Mouse (Mus musculus) midbrain, embryonic 15.5 days (tissue): ENCODE results near the gene Dlx3. TPM values are rescaled to one million over a fixed set of nuclear protein-coding genes. Genes with fewer than 3 reads are reported as not detected.

ENCODE experiments used
- ATAC-seq: fragments of 200-750 bp; cut with Nextera tagmentation; replicated peaks from 2 replicates; pipeline ENCODE4 v1.8.0; 2017; ENCODE audit warnings: moderate TSS enrichment
- H3K27ac ChIP-seq: fragments of 300-500 bp; sonication (generic); 2 replicates; pipeline ENCODE4 v1.5.1; 2015; ENCODE audit warnings: mild to moderate bottlenecking, inconsistent platforms
- H3K27me3 ChIP-seq: fragments of 300-500 bp; sonication (generic); replicated peaks from 2 replicates; pipeline ENCODE4 v1.6.1; 2015; ENCODE audit warnings: inconsistent platforms
- H3K36me3 ChIP-seq: fragments of 300-500 bp; sonication (generic); replicated peaks from 2 replicates; pipeline ENCODE4 v1.6.1; 2015; ENCODE audit warnings: inconsistent platforms
- H3K4me1 ChIP-seq: fragments of 300-500 bp; sonication (generic); 2 replicates; pipeline ENCODE4 v1.6.1; 2015; ENCODE audit warnings: inconsistent platforms
- H3K4me2 ChIP-seq: fragments of 300-500 bp; sonication (generic); 2 replicates; pipeline ENCODE4 v1.6.1; 2015; ENCODE audit warnings: inconsistent platforms, mild to moderate bottlenecking, moderate library complexity
- H3K4me3 ChIP-seq: fragments of 300-500 bp; sonication (generic); 2 replicates; pipeline ENCODE4 v1.5.1; 2015; ENCODE audit warnings: mild to moderate bottlenecking, inconsistent platforms
- H3K9ac ChIP-seq: fragments of 300-500 bp; sonication (generic); 2 replicates; pipeline ENCODE4 v1.6.1; 2015; ENCODE audit warnings: mild to moderate bottlenecking, inconsistent platforms
- H3K9me3 ChIP-seq: fragments of 300-500 bp; sonication (generic); 2 replicates; pipeline ENCODE4 v1.6.1; 2016; ENCODE audit warnings: inconsistent platforms
- WGBS: fragments of 180-500 bp; shearing (Covaris S2); methylation state at CpG from one replicate; pipeline ENCODE4 v1.1.7; 2015; ENCODE audit warnings: mixed read lengths; 5-methylcytosine and 5-hydroxymethylcytosine counted together
- polyA plus RNA-seq: library from polyadenylated mRNA; unstranded; fragments of >200 nt; fragmentation: Nextera tagmentation; extraction: Ambion mirVana; gene quantifications from 2 replicates; pipeline ENCODE4 v1.2.1, GENCODE M21; 2015

The Dlx3 gene
- polyA plus RNA-seq, 1 experiment from 2014 or later = 0.17 TPM

GRCm38 (mm10) chr11:95110081-95110480 is 9.8 kb upstream of the Dlx3 start:
- H3K4me1 ChIP-seq = peaks cover 17% of the 10 kb centered on the region
- H3K9ac ChIP-seq = no peak overlapping the region
- H3K36me3 ChIP-seq = no peaks in the 10 kb centered on the region
- H3K27me3 ChIP-seq = no peaks in the 10 kb centered on the region
- H3K9me3 ChIP-seq = no peaks in the 10 kb centered on the region
- WGBS = 91% methylated on average over 7 of the region's 7 CpGs
- H3K4me3 ChIP-seq = no peak overlapping the region
- no peak overlapping the region for H3K4me2 ChIP-seq
- no peak overlapping the region for H3K27ac ChIP-seq
- ATAC-seq = no peak

- Histone ChIP-seq H3K36me3 (no peaks in the 10 kb centered on the region), H3K4me1 (peaks cover 29% of the 10 kb centered on the region), H3K4me2 (no peak overlapping the region), H3K27me3 (peaks cover 39% of the 10 kb centered on the region), H3K9me3 (no peaks in the 10 kb centered on the region), H3K4me3 (no peak overlapping the region), H3K27ac (no peak overlapping the region), H3K9ac (no peak overlapping the region)
- 0% methylated on average over 6 of the region's 6 CpGs for WGBS
- peak; percentile 71 for ATAC-seq
Observed at GRCm38 (mm10) chr11:95117030-95117429, 2.9 kb upstream of the Dlx3 start.

- H3K36me3 ChIP-seq = no peaks in the 10 kb centered on the region
- no peak overlapping the region for H3K4me2 ChIP-seq
- no peak overlapping the region for H3K27ac ChIP-seq
- no peaks in the 10 kb centered on the region for H3K9me3 ChIP-seq
- no peak for ATAC-seq
- H3K9ac ChIP-seq = no peak overlapping the region
- peaks cover 29% of the 10 kb centered on the region for H3K4me1 ChIP-seq
- WGBS = 4% methylated on average over 8 of the region's 8 CpGs
- H3K4me3 ChIP-seq = no peak overlapping the region
- H3K27me3 ChIP-seq = peaks cover 53% of the 10 kb centered on the region
Observed at GRCm38 (mm10) chr11:95118505-95118904, 1.4 kb upstream of the Dlx3 start.

- Histone ChIP-seq H3K9ac (no peak overlapping the region), H3K27ac (no peak overlapping the region), H3K9me3 (no peaks in the 10 kb centered on the region), H3K4me1 (peaks cover 29% of the 10 kb centered on the region), H3K27me3 (peaks cover 75% of the 10 kb centered on the region), H3K4me3 (peak overlapping the region; percentile 39), H3K36me3 (no peaks in the 10 kb centered on the region), H3K4me2 (peak overlapping the region; percentile 72)
- under 1% methylated on average over 21 of the region's 21 CpGs for WGBS
- no peak for ATAC-seq
Observed at GRCm38 (mm10) chr11:95120633-95121020, 708 bp downstream of the Dlx3 start.

GRCm38 (mm10) chr11:95121161-95122099 is 1.5 kb downstream of the Dlx3 start:
- Histone ChIP-seq H3K27ac (no peak overlapping the region), H3K4me2 (peak overlapping the region; percentile 72), H3K9ac (no peak overlapping the region), H3K4me1 (peaks cover 32% of the 10 kb centered on the region), H3K9me3 (no peaks in the 10 kb centered on the region), H3K4me3 (peak overlapping the region; percentile 25), H3K27me3 (peaks cover 77% of the 10 kb centered on the region), H3K36me3 (no peaks in the 10 kb centered on the region)
- ATAC-seq = no peak
- 2% methylated on average over 63 of the region's 63 CpGs for WGBS

GRCm38 (mm10) chr11:95122100-95122489 is 2.2 kb downstream of the Dlx3 start:
- no peak overlapping the region for H3K4me3 ChIP-seq
- H3K4me2 ChIP-seq = no peak overlapping the region
- H3K4me1 ChIP-seq = peaks cover 37% of the 10 kb centered on the region
- no peaks in the 10 kb centered on the region for H3K36me3 ChIP-seq
- peaks cover 76% of the 10 kb centered on the region for H3K27me3 ChIP-seq
- WGBS = 18% methylated on average over 6 of the region's 6 CpGs
- no peak overlapping the region for H3K27ac ChIP-seq
- no peak for ATAC-seq
- no peak overlapping the region for H3K9ac ChIP-seq
- H3K9me3 ChIP-seq = no peaks in the 10 kb centered on the region

GRCm38 (mm10) chr11:95125366-95125948 is 5.5 kb downstream of the Dlx3 start:
- H3K4me3 ChIP-seq = no peak overlapping the region
- WGBS = 33% methylated on average over 7 of the region's 7 CpGs
- no peaks in the 10 kb centered on the region for H3K36me3 ChIP-seq
- no peaks in the 10 kb centered on the region for H3K9me3 ChIP-seq
- peaks cover 51% of the 10 kb centered on the region for H3K27me3 ChIP-seq
- ATAC-seq = no peak
- H3K4me1 ChIP-seq = peaks cover 21% of the 10 kb centered on the region
- no peak overlapping the region for H3K4me2 ChIP-seq
- no peak overlapping the region for H3K27ac ChIP-seq
- no peak overlapping the region for H3K9ac ChIP-seq

- no peaks in the 10 kb centered on the region for H3K36me3 ChIP-seq
- H3K4me2 ChIP-seq = peak overlapping the region; percentile 44
- no peak overlapping the region for H3K27ac ChIP-seq
- peaks cover 48% of the 10 kb centered on the region for H3K27me3 ChIP-seq
- WGBS = 2% methylated on average over 20 of the region's 20 CpGs
- no peaks in the 10 kb centered on the region for H3K9me3 ChIP-seq
- peaks cover 11% of the 10 kb centered on the region for H3K4me1 ChIP-seq
- ATAC-seq = peak; percentile 66; the same call in 1 of the 2 replicates
- H3K9ac ChIP-seq = peak overlapping the region; percentile 5; the same call in 1 of the 2 replicates
- peak overlapping the region; percentile 1; the same call in 1 of the 2 replicates for H3K4me3 ChIP-seq
Observed at GRCm38 (mm10) chr11:95126272-95127245, 6.6 kb downstream of the Dlx3 start.

GRCm38 (mm10) chr11:95128359-95128758 is 8.4 kb downstream of the Dlx3 start:
- Histone ChIP-seq H3K27me3 (peaks cover 31% of the 10 kb centered on the region), H3K27ac (no peak overlapping the region), H3K36me3 (no peaks in the 10 kb centered on the region), H3K4me3 (no peak overlapping the region), H3K4me1 (peaks cover 8% of the 10 kb centered on the region), H3K9ac (no peak overlapping the region), H3K9me3 (no peaks in the 10 kb centered on the region), H3K4me2 (no peak overlapping the region)
- WGBS = 53% methylated on average over 11 of the region's 11 CpGs
- ATAC-seq = no peak

- Histone ChIP-seq H3K27ac (no peak overlapping the region), H3K27me3 (peaks cover 7% of the 10 kb centered on the region), H3K4me2 (no peak overlapping the region), H3K9ac (no peak overlapping the region), H3K9me3 (no peaks in the 10 kb centered on the region), H3K4me1 (peaks cover 8% of the 10 kb centered on the region), H3K4me3 (no peak overlapping the region), H3K36me3 (no peaks in the 10 kb centered on the region)
- WGBS = 77% methylated on average over 17 of the region's 17 CpGs
- ATAC-seq = no peak
Observed at GRCm38 (mm10) chr11:95130668-95131252, 10.8 kb downstream of the Dlx3 start.

- no peak overlapping the region for H3K27ac ChIP-seq
- H3K9ac ChIP-seq = no peak overlapping the region
- no peak overlapping the region for H3K4me3 ChIP-seq
- H3K36me3 ChIP-seq = no peaks in the 10 kb centered on the region
- ATAC-seq = no peak
- no peak overlapping the region for H3K4me2 ChIP-seq
- WGBS = 72% methylated on average over 6 of the region's 6 CpGs
- H3K27me3 ChIP-seq = peaks cover 12% of the 10 kb centered on the region; the same call in 1 of the 2 replicates
- no peaks in the 10 kb centered on the region for H3K9me3 ChIP-seq
- no peaks in the 10 kb centered on the region; the same call in 1 of the 2 replicates for H3K4me1 ChIP-seq
Observed at GRCm38 (mm10) chr11:95133321-95133720, 13.4 kb downstream of the Dlx3 start.
